Mouse (Mus musculus): Measurements from ENCODE around the gene Zyg11a.

DNA sequence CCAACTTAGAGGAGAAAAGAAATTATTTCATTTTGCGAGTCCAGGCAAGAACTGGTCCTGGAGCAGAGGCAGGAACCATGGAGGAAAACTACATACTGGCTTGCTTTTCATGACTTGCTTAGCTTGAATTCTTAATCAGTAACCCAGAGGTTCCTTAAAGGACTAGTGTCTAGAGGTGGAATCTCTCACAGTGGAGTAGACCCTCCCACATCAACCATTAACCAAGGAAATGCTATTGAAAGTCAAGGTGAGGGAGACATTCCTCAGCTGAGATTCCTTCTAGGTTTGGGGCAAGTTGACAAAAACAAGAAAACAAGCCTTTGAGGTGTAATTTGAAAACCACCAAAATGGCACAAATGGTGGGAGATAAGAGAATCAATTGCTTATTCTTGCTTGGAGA is 73.0 kb downstream of the Zyg11a start, which contains the start of gene Scp2:
- TF ChIP-seq CTCF (IDR thresholded peaks at IDR 0.05; ENCODE audit: low read depth, low read length): no peak
- TF ChIP-seq POLR2A (IDR thresholded peaks at IDR 0.05; ENCODE audit: borderline replicate concordance, low read depth, low read length): no peak
